In genomic region chr11:29790796-29791195, GRCm38 (mm10) we compare ENCODE assay signal across 23 mouse cellular contexts. TPM values are rescaled to one million over a fixed set of nuclear protein-coding genes. Genes with fewer than 3 reads are reported as not detected.
DNase-seq lines count a peak whose midpoint lies in the region; ATAC-seq and TF ChIP-seq lines count a peak whose summit lies in the region.
"Had no signal": no experiment of that assay in that cellular context is flagged by ENCODE, and none has a peak within 500 bp of the region (broad histone marks: within the 10 kb centered on the region; RNA-seq: fewer than 3 reads in every experiment).

No protein-coding gene starts in this region.

- DNase-seq in layer of hippocampus, adult 2 months (ENCODE audit: low spot score in 2 of 2) = no peak
- no peak for DNase-seq in layer of hippocampus, adult 11-12 months (ENCODE audit: low spot score)
- DNase-seq in liver, embryonic 14.5 days (ENCODE audit: low read depth in 3 of 3, low spot score in 3 of 3) = no peak
- no peak for DNase-seq in liver
- peak; percentile 66 for DNase-seq in gonadal fat pad, adult 2 months (ENCODE audit: low read depth)
- DNase-seq: adrenal gland, adult 2 months; adrenal gland, postnatal 10 days; adrenal gland, postnatal 25 days; B cell, adult 2 months; cerebellum, adult 11-12 months; cerebellum, adult 2 months; cerebellum, adult 9-10 months; cerebellum, postnatal 10 days; cerebellum, postnatal 25 days; forebrain, postnatal 0 days had no signal

- no peaks in the 10 kb centered on the region for H3K36me3 ChIP-seq in liver, embryonic 14.5 days (replicated peaks; ENCODE audit: control insufficient read depth, insufficient read depth, low read depth)
- H3K36me3 ChIP-seq: embryonic facial prominence, embryonic 10.5 days; embryonic facial prominence, embryonic 12.5 days; forebrain, embryonic 15.5 days; G1E had no signal

- H3K4me1 ChIP-seq in liver, embryonic 14.5 days (replicated peaks; ENCODE audit: control insufficient read depth in 2 of 2, insufficient read depth in 2 of 2, low read length in 1 of 2) = peaks cover 0 to 5% of the 10 kb centered on the region in 2 experiments; a peak in 2 of 4 replicates
- H3K4me1 ChIP-seq: embryonic facial prominence, embryonic 10.5 days had no signal

- H3K4me2 ChIP-seq in liver, embryonic 14.5 days (ENCODE audit: low read depth) = no peak overlapping the region
- H3K4me2 ChIP-seq: embryonic facial prominence, embryonic 12.5 days; forebrain, embryonic 13.5 days; forebrain, embryonic 15.5 days had no signal

- no peak for TF ChIP-seq CTCF in layer of hippocampus, adult 2 months (conservative IDR thresholded peaks at IDR 0.05)
- TF ChIP-seq CTCF in liver, embryonic 14.5 days (IDR thresholded peaks at IDR 0.05; ENCODE audit: low read depth) = no peak

- no peaks in the 10 kb centered on the region for H3K9me3 ChIP-seq in liver, embryonic 14.5 days (ENCODE audit: control insufficient read depth, low read length)
- H3K9me3 ChIP-seq: embryonic facial prominence, embryonic 10.5 days; embryonic facial prominence, embryonic 12.5 days; forebrain, embryonic 13.5 days; forebrain, embryonic 15.5 days; G1E had no signal

- no peak overlapping the region for H3K4me3 ChIP-seq in layer of hippocampus, adult 2 months
- no peak overlapping the region for H3K4me3 ChIP-seq in liver, embryonic 14.5 days (ENCODE audit: insufficient read depth in 1 of 2, low read depth in 2 of 2, low read length in 2 of 2)
- H3K4me3 ChIP-seq: embryonic facial prominence, embryonic 10.5 days; embryonic facial prominence, embryonic 12.5 days; forebrain, embryonic 13.5 days; forebrain, embryonic 15.5 days had no signal

- peak; percentile 19; the same call in 1 of the 2 replicates for ATAC-seq in liver, embryonic 14.5 days (ENCODE audit: insufficient read depth)
- no peak for ATAC-seq in cerebellum, adult (ENCODE audit: insufficient number of reproducible peaks, low FRiP score, low TSS enrichment)
- ATAC-seq: CD4-positive, CD25-positive, alpha-beta regulatory T cell, adult 4 months; forebrain, embryonic 13.5 days; forebrain, embryonic 15.5 days; forebrain, postnatal 0 days had no signal

- no peak for TF ChIP-seq EP300 in liver, embryonic 14.5 days (IDR thresholded peaks at IDR 0.05; ENCODE audit: low read depth)

- H3K27ac ChIP-seq in layer of hippocampus, adult 2 months = peak overlapping the region; percentile 98
- no peak overlapping the region for H3K27ac ChIP-seq in liver, embryonic 14.5 days
- H3K27ac ChIP-seq: embryonic facial prominence, embryonic 10.5 days; embryonic facial prominence, embryonic 12.5 days; forebrain, embryonic 13.5 days; forebrain, embryonic 15.5 days had no signal

- WGBS in liver, embryonic 14.5 days (ENCODE audit: insufficient replicate concordance) = 52% methylated on average over 2 of the region's 2 CpGs

- no peak overlapping the region for H3K9ac ChIP-seq in liver, embryonic 14.5 days (replicated peaks)
- H3K9ac ChIP-seq: embryonic facial prominence, embryonic 12.5 days; forebrain, embryonic 13.5 days; forebrain, embryonic 15.5 days; forebrain, postnatal 0 days had no signal

- H3K27me3 ChIP-seq in liver, embryonic 14.5 days (ENCODE audit: control insufficient read depth, insufficient read depth, low read length) = no peaks in the 10 kb centered on the region; the same call in 1 of the 2 replicates
- H3K27me3 ChIP-seq: CH12.LX; embryonic facial prominence, embryonic 12.5 days; forebrain, embryonic 13.5 days; forebrain, embryonic 15.5 days had no signal

RNA-seq across cellular contexts. Expression of gene 4931440F15Rik, which starts 34.7 kb away (rescaled TPM):
- total RNA-seq in layer of hippocampus, adult 2 months (2021) = 1 to 10 TPM; 2.4 to 3.1 TPM
- 0.13 and 0.14 TPM in 2 replicates for polyA plus RNA-seq in liver, embryonic 14.5 days (2012; rRNA removed)
- polyA plus RNA-seq in liver, embryonic 14.5 days (2014; fragmentation: Nextera tagmentation; extraction: Ambion mirVana) = 0.20 and 0.25 TPM in 2 replicates
- 0.37 and 0.47 TPM in 2 replicates for polyA plus RNA-seq in gonadal fat pad, adult 2 months (2012; rRNA removed)
- total RNA-seq: CH12.LX had no signal
- polyA plus RNA-seq: G1E had no signal
